Mouse (Mus musculus) kidney, adult 2 months (tissue): ENCODE measurements around the gene Tanc1. TPM values are rescaled to one million over a fixed set of nuclear protein-coding genes. Genes with fewer than 3 reads are reported as not detected.
A peak's percentile ranks its signal among the peaks of the same experiment; 100 is the strongest.

Experiments used
- DNase-seq: peaks from one replicate; pipeline ENCODE4 v3.0.0; 2021
- H3K27ac ChIP-seq: fragments of 200-500 bp; 2 replicates; pipeline ENCODE4 v1.5.1; 2012; ENCODE audit warnings: low read depth, low read length, control low read depth, inconsistent platforms; ENCODE audit not compliant: insufficient read depth
- H3K27me3 ChIP-seq: fragments of 200-500 bp; replicated peaks from 2 replicates; pipeline ENCODE4 v1.6.1; 2012; ENCODE audit warnings: mild to moderate bottlenecking, moderate library complexity, low read length, inconsistent platforms; ENCODE audit not compliant: control insufficient read depth, insufficient read depth
- H3K36me3 ChIP-seq: fragments of 200-500 bp; 2 replicates; pipeline ENCODE4 v1.6.1; 2012; ENCODE audit warnings: mild to moderate bottlenecking, moderate library complexity, low read length, inconsistent platforms; ENCODE audit not compliant: control insufficient read depth, insufficient read depth
- H3K4me1 ChIP-seq: fragments of 200-500 bp; 2 replicates; pipeline ENCODE4 v1.6.1; 2011; ENCODE audit warnings: low read length; ENCODE audit not compliant: control insufficient read depth, insufficient read depth
- H3K4me3 ChIP-seq: fragments of 200-500 bp; 2 replicates; pipeline ENCODE4 v1.5.1; 2011; ENCODE audit warnings: mild to moderate bottlenecking, low read depth, low read length, control low read depth; ENCODE audit not compliant: insufficient read depth
- CTCF ChIP-seq: fragments of 200-500 bp; conservative IDR thresholded peaks from 2 replicates; pipeline ENCODE4 v1.5.1; 2011; ENCODE audit warnings: low read depth, mild to moderate bottlenecking, control low read depth, low read length, moderate library complexity, mixed read lengths; ENCODE audit not compliant: insufficient read depth, insufficient read length
- POLR2A ChIP-seq: fragments of 200-500 bp; IDR thresholded peaks from one replicate; pipeline ENCODE4 v1.6.1; 2011; ENCODE audit warnings: low read depth, low read length, control low read depth
- WGBS: fragments of 180-500 bp; shearing (Covaris S2); methylation state at CpG from one replicate; pipeline ENCODE4 v1.1.7; 2018; 5-methylcytosine and 5-hydroxymethylcytosine counted together
- polyA plus RNA-seq: library from polyadenylated mRNA; depleted of rRNA; stranded (reverse); fragments of >200 nt; gene quantifications from 2 replicates; pipeline ENCODE4 v1.2.3, GENCODE M21; 2012

Gene Tanc1
- polyA plus RNA-seq, 1 experiment = 24.0 TPM

- WGBS = 56% methylated on average over 9 of the region's 9 CpGs
- DNase-seq = peak; percentile 34
- H3K4me3 ChIP-seq = no peak overlapping the region
Measured at GRCm38 (mm10) chr2:59758139-59758918, 146.5 kb downstream of the Tanc1 start.

GRCm38 (mm10) chr2:59760731-59761130, 148.9 kb downstream of the Tanc1 start:
- Histone ChIP-seq H3K27me3 (no peaks in the 10 kb centered on the region), H3K27ac (peak overlapping the region; percentile 24; the same call in 1 of the 2 replicates), H3K4me3 (no peak overlapping the region), H3K4me1 (peaks cover 6% of the 10 kb centered on the region; the same call in 1 of the 2 replicates), H3K36me3 (no peaks in the 10 kb centered on the region; the same call in 1 of the 2 replicates)
- TF ChIP-seq CTCF (no peak), POLR2A (no peak)
- peak; percentile 61 for DNase-seq
- WGBS = 56% methylated on average over 4 of the region's 4 CpGs

More at GRCm38 (mm10) chr2:59758139-59758918, 146.5 kb downstream of the Tanc1 start:
- H3K27me3 ChIP-seq = no peaks in the 10 kb centered on the region
- no peaks in the 10 kb centered on the region; the same call in 1 of the 2 replicates for H3K36me3 ChIP-seq
- H3K4me1 ChIP-seq = peaks cover 13% of the 10 kb centered on the region; the same call in 1 of the 2 replicates
- H3K27ac ChIP-seq = peak overlapping the region; percentile 81
- no peak for TF ChIP-seq POLR2A
- no peak for TF ChIP-seq CTCF

- Histone ChIP-seq H3K27me3 (no peaks in the 10 kb centered on the region), H3K4me1 (peaks cover 6% of the 10 kb centered on the region; the same call in 1 of the 2 replicates), H3K4me3 (no peak overlapping the region), H3K36me3 (no peaks in the 10 kb centered on the region; the same call in 1 of the 2 replicates), H3K27ac (peak overlapping the region; percentile 24; the same call in 1 of the 2 replicates)
- no peak for TF ChIP-seq CTCF
- no peak for TF ChIP-seq POLR2A
- DNase-seq = no peak
- 49% methylated on average over 12 of the region's 12 CpGs for WGBS
Measured at GRCm38 (mm10) chr2:59761183-59761582, 149.3 kb downstream of the Tanc1 start.

- no peak overlapping the region for H3K27ac ChIP-seq
- 91% methylated on average over 5 of the region's 5 CpGs for WGBS
- peaks cover 6% of the 10 kb centered on the region; the same call in 1 of the 2 replicates for H3K4me1 ChIP-seq
- H3K4me3 ChIP-seq = no peak overlapping the region
- TF ChIP-seq POLR2A = no peak
- no peak for TF ChIP-seq CTCF
- H3K27me3 ChIP-seq = no peaks in the 10 kb centered on the region
- DNase-seq = no peak
- H3K36me3 ChIP-seq = no peaks in the 10 kb centered on the region; the same call in 1 of the 2 replicates
Measured at GRCm38 (mm10) chr2:59762277-59762676, 150.4 kb downstream of the Tanc1 start.

- H3K4me3 ChIP-seq = no peak overlapping the region
- peaks cover 22% of the 10 kb centered on the region for H3K4me1 ChIP-seq
- no peaks in the 10 kb centered on the region for H3K27me3 ChIP-seq
- no peak overlapping the region for H3K27ac ChIP-seq
- no peak for DNase-seq
- H3K36me3 ChIP-seq = no peaks in the 10 kb centered on the region; the same call in 1 of the 2 replicates
- TF ChIP-seq POLR2A = no peak
- TF ChIP-seq CTCF = no peak
- 53% methylated on average over 10 of the region's 10 CpGs for WGBS
Measured at GRCm38 (mm10) chr2:59765671-59766070, 153.8 kb downstream of the Tanc1 start.

GRCm38 (mm10) chr2:59767893-59768292, 156.1 kb downstream of the Tanc1 start:
- 86% methylated on average over 4 of the region's 4 CpGs for WGBS
- TF ChIP-seq POLR2A (no peak), CTCF (no peak)
- no peak overlapping the region for H3K4me3 ChIP-seq
- no peak for DNase-seq
- H3K27me3 ChIP-seq = no peaks in the 10 kb centered on the region
- H3K27ac ChIP-seq = no peak overlapping the region
- no peaks in the 10 kb centered on the region for H3K36me3 ChIP-seq
- peaks cover 19% of the 10 kb centered on the region for H3K4me1 ChIP-seq
